Mouse (Mus musculus) testis, adult 2 months (tissue): Measurements from ENCODE around the gene Dgkd. TPM values are rescaled to one million over a fixed set of nuclear protein-coding genes. Genes with fewer than 3 reads are reported as not detected.

Experiments used
- H3K27ac ChIP-seq: fragments of 200-500 bp; 2 replicates; pipeline ENCODE4 v1.5.1; 2012; ENCODE audit warnings: low read depth, low read length; ENCODE audit not compliant: control insufficient read depth, insufficient read depth
- H3K27me3 ChIP-seq: fragments of 200-500 bp; 2 replicates; pipeline ENCODE4 v1.6.1; 2012; ENCODE audit warnings: mild to moderate bottlenecking, low read length, moderate library complexity; ENCODE audit not compliant: control insufficient read depth, insufficient read depth
- H3K36me3 ChIP-seq: fragments of 200-500 bp; 2 replicates; pipeline ENCODE4 v1.6.1; 2012; ENCODE audit warnings: mild to moderate bottlenecking, low read length; ENCODE audit not compliant: control insufficient read depth, insufficient read depth
- H3K4me1 ChIP-seq: fragments of 200-500 bp; 2 replicates; pipeline ENCODE4 v1.6.1; 2012; ENCODE audit warnings: low read length; ENCODE audit not compliant: control insufficient read depth, insufficient read depth
- H3K4me3 ChIP-seq: fragments of 200-500 bp; 2 replicates; pipeline ENCODE4 v1.5.1; 2012; ENCODE audit warnings: low read depth, mild to moderate bottlenecking, low read length, moderate library complexity, mixed read lengths; ENCODE audit not compliant: control insufficient read depth
- CTCF ChIP-seq: fragments of 200-500 bp; IDR thresholded peaks from 2 replicates; pipeline ENCODE4 v1.5.1; 2012; ENCODE audit warnings: low read depth, mild to moderate bottlenecking, inconsistent platforms, low read length, moderate library complexity; ENCODE audit not compliant: control insufficient read depth, insufficient read depth, insufficient replicate concordance
- POLR2A ChIP-seq: fragments of 200-500 bp; IDR thresholded peaks from 2 replicates; pipeline ENCODE4 v1.6.1; 2012; ENCODE audit warnings: low read depth, mild to moderate bottlenecking, inconsistent platforms, low read length, moderate library complexity; ENCODE audit not compliant: control insufficient read depth
- polyA plus RNA-seq: library from polyadenylated mRNA; depleted of rRNA; stranded (reverse); fragments of >200 nt; gene quantifications from 2 replicates; pipeline ENCODE4 v1.2.3, GENCODE M21; 2012

The Dgkd gene
- polyA plus RNA-seq, 1 experiment = 69.6 TPM

DNA sequence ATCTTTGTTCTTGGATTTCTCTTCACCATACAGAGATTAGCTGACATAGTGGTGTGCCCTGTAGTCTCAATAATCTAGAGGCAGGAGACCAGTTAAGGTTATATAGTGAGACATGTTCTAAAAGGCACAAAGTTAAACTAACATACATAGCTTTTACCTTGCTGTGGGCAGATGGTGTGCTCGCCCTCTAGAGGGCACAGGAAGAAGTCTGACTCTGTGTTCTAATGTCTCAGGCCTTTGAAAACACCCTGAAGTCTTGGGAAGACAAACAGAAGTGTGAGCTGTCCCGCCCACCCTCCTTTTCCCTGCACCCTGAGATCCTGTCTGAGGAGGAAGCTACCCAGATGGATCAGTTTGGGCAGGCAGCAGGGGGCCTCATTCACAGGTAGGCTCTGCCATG is 83.4 kb downstream of the Dgkd start:
- Histone ChIP-seq H3K4me3 (no peak overlapping the region), H3K27me3 (no peaks in the 10 kb centered on the region), H3K4me1 (no peaks in the 10 kb centered on the region), H3K27ac (no peak overlapping the region), H3K36me3 (peaks cover 3% of the 10 kb centered on the region)
- TF ChIP-seq CTCF (0 out of 2 replicates have a peak, but pooled peaks have one; percentile 7), POLR2A (no peak)

DNA sequence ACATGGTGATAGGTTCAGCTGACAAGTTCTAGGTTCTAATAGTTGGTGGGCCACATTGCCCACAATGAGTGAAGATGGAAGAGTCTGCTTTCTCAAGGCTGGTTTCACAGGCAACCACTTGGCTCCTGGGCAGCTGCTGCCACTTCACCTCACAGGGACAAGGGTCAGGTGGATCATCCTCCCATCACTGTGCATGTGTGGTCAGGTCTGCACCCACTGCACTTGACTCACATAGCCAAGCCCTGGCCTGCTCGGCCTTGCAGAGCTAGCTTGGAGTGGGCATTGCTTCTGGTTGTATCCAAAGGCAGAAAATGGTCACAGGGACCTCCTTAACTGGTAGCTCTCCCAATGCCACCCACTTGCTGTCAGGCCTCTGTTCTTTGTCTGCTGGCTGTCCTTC is 88.7 kb downstream of the Dgkd start:
- H3K36me3 ChIP-seq = peaks cover 6% of the 10 kb centered on the region
- no peak overlapping the region for H3K4me3 ChIP-seq
- TF ChIP-seq CTCF (no peak), POLR2A (no peak)
- H3K27ac ChIP-seq = no peak overlapping the region
- no peaks in the 10 kb centered on the region for H3K4me1 ChIP-seq
- H3K27me3 ChIP-seq = no peaks in the 10 kb centered on the region

GRCm38 (mm10) chr1:87947681-87948091 is 94.6 kb downstream of the Dgkd start:
- TF ChIP-seq POLR2A (no peak), CTCF (no peak)
- Histone ChIP-seq H3K4me1 (no peaks in the 10 kb centered on the region), H3K27me3 (no peaks in the 10 kb centered on the region), H3K27ac (no peak overlapping the region), H3K4me3 (no peak overlapping the region), H3K36me3 (no peaks in the 10 kb centered on the region; the same call in 1 of the 2 replicates)

- Histone ChIP-seq H3K4me1 (no peaks in the 10 kb centered on the region), H3K27ac (no peak overlapping the region), H3K36me3 (no peaks in the 10 kb centered on the region; the same call in 1 of the 2 replicates), H3K4me3 (no peak overlapping the region), H3K27me3 (no peaks in the 10 kb centered on the region)
- TF ChIP-seq POLR2A (no peak), CTCF (no peak)
Observed at GRCm38 (mm10) chr1:87951641-87952040, 98.6 kb downstream of the Dgkd start.

- no peaks in the 10 kb centered on the region for H3K36me3 ChIP-seq
- H3K4me3 ChIP-seq = no peak overlapping the region
- H3K4me1 ChIP-seq = no peaks in the 10 kb centered on the region
Observed at GRCm38 (mm10) chr1:87953073-87953472, 100.0 kb downstream of the Dgkd start.

GRCm38 (mm10) chr1:87958931-87959330 is 105.8 kb downstream of the Dgkd start:
- TF ChIP-seq CTCF = no peak
- no peak for TF ChIP-seq POLR2A
- Histone ChIP-seq H3K4me1 (no peaks in the 10 kb centered on the region), H3K27ac (no peak overlapping the region), H3K27me3 (no peaks in the 10 kb centered on the region), H3K4me3 (no peak overlapping the region), H3K36me3 (no peaks in the 10 kb centered on the region)

More at GRCm38 (mm10) chr1:87953073-87953472, 100.0 kb downstream of the Dgkd start:
- TF ChIP-seq CTCF (no peak), POLR2A (no peak)
- H3K27ac ChIP-seq = no peak overlapping the region
- no peaks in the 10 kb centered on the region for H3K27me3 ChIP-seq

GRCm38 (mm10) chr1:87959532-87959931 is 106.4 kb downstream of the Dgkd start:
- Histone ChIP-seq H3K27ac (no peak overlapping the region), H3K36me3 (no peaks in the 10 kb centered on the region), H3K27me3 (no peaks in the 10 kb centered on the region), H3K4me1 (no peaks in the 10 kb centered on the region), H3K4me3 (no peak overlapping the region)
- TF ChIP-seq POLR2A (no peak), CTCF (no peak)

DNA sequence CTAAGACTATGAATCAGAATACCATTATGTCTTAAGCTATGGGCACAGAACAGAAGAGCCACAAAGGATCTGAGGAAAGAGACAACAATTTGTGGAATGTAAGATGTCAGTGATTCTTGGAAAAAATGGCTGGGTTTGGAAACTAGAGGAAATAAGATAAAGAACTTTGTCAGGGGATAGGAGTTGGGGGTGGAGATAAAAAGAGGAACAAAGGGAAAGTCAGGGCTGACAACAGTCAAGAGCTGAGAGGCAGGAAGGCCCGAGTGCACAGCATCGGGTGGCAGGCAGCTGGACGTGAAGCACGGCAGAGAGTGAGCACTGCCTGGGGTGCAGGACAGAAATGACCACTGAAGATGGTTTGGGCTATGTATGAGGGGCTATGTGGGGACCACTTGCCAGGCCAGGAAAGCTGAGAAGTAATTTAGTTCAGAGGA is 106.9 kb downstream of the Dgkd start:
- Histone ChIP-seq H3K4me1 (no peaks in the 10 kb centered on the region), H3K36me3 (no peaks in the 10 kb centered on the region), H3K27me3 (no peaks in the 10 kb centered on the region), H3K4me3 (no peak overlapping the region), H3K27ac (peak overlapping the region; percentile 17; the same call in 1 of the 2 replicates)
- TF ChIP-seq POLR2A (no peak), CTCF (no peak)
